Mouse (Mus musculus) heart, postnatal 14 days (tissue): ENCODE data around the gene Fbxo41. TPM values are rescaled to one million over a fixed set of nuclear protein-coding genes. Genes with fewer than 3 reads are reported as not detected.

Experiments used
- DNase-seq, 2 experiments: peaks; one replicate each; pipeline ENCODE4 v3.0.0; 2021 to 2022
- intact Hi-C: fragments of 180-260 bp; cut with DNase I; formaldehyde crosslinking; loops from one replicate; pipeline ENCODE4 v1.15.1; 2025
- long read RNA-seq, 2 experiments: library from polyadenylated mRNA; stranded (forward); transcript quantifications; one replicate each; pipeline ENCODE4 v2.0.0; 2021
- total RNA-seq, 2 experiments: library from RNA; stranded (reverse); gene quantifications; 2 replicates each; pipeline ENCODE4 v1.2.3; 2021

Fbxo41 gene
- total RNA-seq = not detected
- long read RNA-seq, experiment 1 = 0 reads
- long read RNA-seq, experiment 2 = 0 reads

- DNase-seq = no peak
- intact Hi-C loops = no loop called here
These were observed at the start of gene Fbxo41 for GRCm38 (mm10) chr6:85502911-85503250. Gene Fbxo41, minus strand, starts transcription at chr6:85502994.

- DNase-seq = no peak
- intact Hi-C loops = no loop called here
These were observed 44.8 kb upstream of the Fbxo41 start for GRCm38 (mm10) chr6:85547642-85548041.

- intact Hi-C loops = no loop called here
- DNase-seq = no peak
These were observed 41.6 kb upstream of the Fbxo41 start for GRCm38 (mm10) chr6:85544251-85544881.

GRCm38 (mm10) chr6:85543351-85544175 is 40.8 kb upstream of the Fbxo41 start:
- intact Hi-C loops = no loop called here
- no peak for DNase-seq

- no peak for DNase-seq
- intact Hi-C loops = no loop called here
These were observed 20.0 kb upstream of the Fbxo41 start for GRCm38 (mm10) chr6:85522825-85523224.

- intact Hi-C loops = no loop called here
These were observed 19.2 kb upstream of the Fbxo41 start for GRCm38 (mm10) chr6:85522026-85522425.

GRCm38 (mm10) chr6:85518091-85518693 is 15.4 kb upstream of the Fbxo41 start:
- no peak for DNase-seq
- intact Hi-C loops = no loop called here

More at GRCm38 (mm10) chr6:85522026-85522425, 19.2 kb upstream of the Fbxo41 start:
- no peak for DNase-seq

- intact Hi-C loops = no loop called here
- DNase-seq = no peak
These were observed 13.1 kb upstream of the Fbxo41 start for GRCm38 (mm10) chr6:85515941-85516340.

GRCm38 (mm10) chr6:85513531-85513910 is 10.7 kb upstream of the Fbxo41 start, which contains the start of gene Egr4:
Gene Egr4, minus strand, starts transcription at chr6:85513589.
- intact Hi-C loops = no loop called here
- DNase-seq = peak; percentile 12 to 28

GRCm38 (mm10) chr6:85512577-85513530 is 10.1 kb upstream of the Fbxo41 start:
- DNase-seq = peak in 1 of 2 experiments; percentile 2
- intact Hi-C loops = no loop called here

- intact Hi-C loops = no loop called here
- peak in 1 of 2 experiments; percentile 2 for DNase-seq
These were observed 9.3 kb upstream of the Fbxo41 start for GRCm38 (mm10) chr6:85512056-85512440.

GRCm38 (mm10) chr6:85511286-85512055 is 8.7 kb upstream of the Fbxo41 start:
- intact Hi-C loops = no loop called here
- peak; percentile 59 to 77 for DNase-seq

- intact Hi-C loops = no loop called here
- peak; percentile 6 to 27 for DNase-seq
These were observed 7.7 kb upstream of the Fbxo41 start for GRCm38 (mm10) chr6:85510476-85510875.

- DNase-seq = no peak
- intact Hi-C loops = no loop called here
These were observed 5.8 kb upstream of the Fbxo41 start for GRCm38 (mm10) chr6:85508602-85509001.

- intact Hi-C loops = no loop called here
- DNase-seq = no peak
These were observed 2.1 kb upstream of the Fbxo41 start for GRCm38 (mm10) chr6:85504908-85505307.

- intact Hi-C loops = no loop called here
- DNase-seq = no peak
These were observed 487 bp downstream of the Fbxo41 start for GRCm38 (mm10) chr6:85502103-85502910.

GRCm38 (mm10) chr6:85501571-85502102 is 1.2 kb downstream of the Fbxo41 start:
- no peak for DNase-seq
- intact Hi-C loops = no loop called here

- no peak for DNase-seq
- intact Hi-C loops = no loop called here
These were observed 2.4 kb downstream of the Fbxo41 start for GRCm38 (mm10) chr6:85500416-85500815.
